Mouse (Mus musculus) bone marrow macrophage, adult 2 months (primary cell): Measurements from ENCODE around the gene Stpg3.
"Not testable (repeated sequence)": the region's sequence is repeated elsewhere in the genome, so short reads cannot be mapped to it uniquely, and the experiment has no call there.

Experiments
- CTCF ChIP-seq: IDR thresholded peaks from 2 replicates; pipeline ENCODE4 v1.5.1; 2012; ENCODE audit warnings: low read depth, mild to moderate bottlenecking, low read length, moderate library complexity
- POLR2A ChIP-seq: IDR thresholded peaks from 2 replicates; pipeline ENCODE4 v1.6.1; 2012; ENCODE audit warnings: mild to moderate bottlenecking, low read depth, low read length, borderline replicate concordance

GRCm38 (mm10) chr2:25257250-25257649 lies 42.8 kb upstream of the Stpg3 start:
- not testable (repeated sequence) for TF ChIP-seq CTCF, POLR2A
